Comparison of ENCODE assay signal across 26 mouse cellular contexts in genomic region chr16:12824646-12825045, GRCm38 (mm10).
DNase-seq lines count a peak whose midpoint lies in the region; ATAC-seq lines count a peak whose summit lies in the region.
"Had no signal": no experiment of that assay in that cellular context is flagged by ENCODE, and none has a peak within 500 bp of the region (broad histone marks: within the 10 kb centered on the region; RNA-seq: fewer than 3 reads in every experiment).

No protein-coding gene starts in this region.

- H3K9me3 ChIP-seq in heart, embryonic 12.5 days (replicated peaks): no peaks in the 10 kb centered on the region
- H3K9me3 ChIP-seq: forebrain, embryonic 13.5 days; limb, embryonic 13.5 days; lung, embryonic 15.5 days; midbrain, embryonic 10.5 days; midbrain, embryonic 15.5 days; neural tube, embryonic 15.5 days had no signal

- H3K4me2 ChIP-seq in heart, embryonic 12.5 days: no peak overlapping the region
- H3K4me2 ChIP-seq: forebrain, embryonic 13.5 days; limb, embryonic 13.5 days; liver, embryonic 11.5 days; lung, embryonic 15.5 days; midbrain, embryonic 15.5 days; neural tube, embryonic 15.5 days had no signal

- no peaks in the 10 kb centered on the region for H3K36me3 ChIP-seq in heart, embryonic 12.5 days
- H3K36me3 ChIP-seq: limb, embryonic 13.5 days; lung, embryonic 15.5 days; midbrain, embryonic 10.5 days; midbrain, embryonic 15.5 days; neural tube, embryonic 15.5 days had no signal

- no peaks in the 10 kb centered on the region for H3K4me1 ChIP-seq in heart, embryonic 12.5 days (replicated peaks)
- H3K4me1 ChIP-seq: forebrain, embryonic 13.5 days; lung, embryonic 15.5 days; midbrain, embryonic 15.5 days; neural tube, embryonic 15.5 days had no signal

- ATAC-seq in frontal cortex, adult (ENCODE audit: low TSS enrichment): peak; percentile 85
- ATAC-seq in heart, embryonic 12.5 days (ENCODE audit: insufficient number of reproducible peaks, low FRiP score): no peak
- ATAC-seq: forebrain, embryonic 13.5 days; hindbrain, embryonic 16.5 days; midbrain, embryonic 15.5 days had no signal

- no peak overlapping the region for H3K4me3 ChIP-seq in heart, embryonic 12.5 days
- H3K4me3 ChIP-seq: forebrain, embryonic 13.5 days; layer of hippocampus, adult 2 months; left cerebral cortex, adult 2 months; limb, embryonic 13.5 days; lung, embryonic 15.5 days; midbrain, embryonic 10.5 days; midbrain, embryonic 15.5 days; neural tube, embryonic 15.5 days had no signal

- DNase-seq in frontal cortex, postnatal 10 days (ENCODE audit: low spot score in 2 of 2): no peak
- peak; percentile 62 for DNase-seq in right cerebral cortex, adult 18-20 months
- DNase-seq in right cerebral cortex, postnatal 14 days: no peak
- peak; percentile 30 to 47 for DNase-seq in right cerebral cortex, postnatal 10 days (ENCODE audit: low spot score in 2 of 2)
- no peak for DNase-seq in heart, postnatal 25 days (ENCODE audit: low spot score)
- DNase-seq: adrenal gland, postnatal 10 days; cerebellum, adult 11 months; cerebellum, adult 9-10 months; cerebellum, postnatal 36 days; gastrocnemius, postnatal 10 days; heart, postnatal 14 days; kidney, adult 2 months; kidney, postnatal 36 days; thymus, postnatal 14 days had no signal

- no peak overlapping the region for H3K9ac ChIP-seq in heart, embryonic 12.5 days
- H3K9ac ChIP-seq: forebrain, embryonic 13.5 days; limb, embryonic 13.5 days; lung, embryonic 15.5 days; midbrain, embryonic 15.5 days; neural tube, embryonic 15.5 days had no signal

- intact Hi-C loops in heart, postnatal 25 days (cut with DNase I): no loop called here

- H3K27me3 ChIP-seq in heart, embryonic 12.5 days (replicated peaks): no peaks in the 10 kb centered on the region; the same call in 1 of the 2 replicates
- H3K27me3 ChIP-seq: forebrain, embryonic 13.5 days; limb, embryonic 13.5 days; lung, embryonic 15.5 days; midbrain, embryonic 15.5 days; neural tube, embryonic 15.5 days had no signal

- no peak overlapping the region for H3K27ac ChIP-seq in heart, embryonic 12.5 days (ENCODE audit: poor library complexity, severe bottlenecking)
- H3K27ac ChIP-seq: forebrain, embryonic 13.5 days; layer of hippocampus, adult 2 months; left cerebral cortex, adult 2 months; limb, embryonic 13.5 days; lung, embryonic 15.5 days; midbrain, embryonic 10.5 days; midbrain, embryonic 15.5 days; neural tube, embryonic 15.5 days had no signal

- WGBS in heart, embryonic 12.5 days: 86% methylated on average over 6 of the region's 6 CpGs

Comparison
In these comparisons a context has a peak if more than half of its experiments do, and no peak if none do; other contexts are left out.
1. DNase-seq: peak in right cerebral cortex, adult 18-20 months (single experiment) and right cerebral cortex, postnatal 10 days (2 of 2); none in frontal cortex, postnatal 10 days (0 of 2), right cerebral cortex, postnatal 14 days (single experiment) and heart, postnatal 25 days (single experiment).